In the genomic region with DNA sequence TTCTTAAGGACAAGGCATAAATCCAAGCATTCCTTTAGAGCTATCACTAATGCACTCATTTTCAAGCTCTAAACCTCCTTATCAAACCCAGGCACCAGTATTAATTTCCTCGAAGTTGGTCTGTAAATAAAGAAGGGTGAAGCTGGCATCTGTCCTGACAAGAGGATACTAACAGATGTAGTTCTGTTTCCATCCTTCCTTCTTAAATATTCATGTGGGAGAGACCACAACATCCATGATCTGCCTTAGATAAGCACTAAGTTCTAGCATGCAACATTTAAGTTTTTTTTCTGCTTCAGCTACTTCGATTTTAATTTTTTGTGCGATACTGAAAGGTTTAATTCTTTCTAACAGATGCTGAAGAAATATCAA, we compare ENCODE assay signal across 10 mouse cellular contexts. TPM values are rescaled to one million over a fixed set of nuclear protein-coding genes. Genes with fewer than 3 reads are reported as not detected.
DNase-seq lines count a peak whose midpoint lies in the region; ATAC-seq lines count a peak whose summit lies in the region.
"Had no signal": no experiment of that assay in that cellular context is flagged by ENCODE, and none has a peak within 500 bp of the region (broad histone marks: within the 10 kb centered on the region; RNA-seq: fewer than 3 reads in every experiment).

No protein-coding gene starts in this region.

- no peak overlapping the region for H3K27ac ChIP-seq in lung, embryonic 15.5 days
- H3K27ac ChIP-seq in forebrain, embryonic 16.5 days (ENCODE audit: low read length) = no peak overlapping the region
- H3K27ac ChIP-seq in limb, embryonic 13.5 days = no peak overlapping the region

- no peaks in the 10 kb centered on the region for H3K36me3 ChIP-seq in lung, embryonic 15.5 days
- H3K36me3 ChIP-seq in forebrain, embryonic 16.5 days (ENCODE audit: control insufficient read depth, insufficient read depth) = no peaks in the 10 kb centered on the region
- H3K36me3 ChIP-seq in limb, embryonic 13.5 days = no peaks in the 10 kb centered on the region

- DNase-seq in lung, postnatal 14 days = no peak
- DNase-seq in right cerebral cortex, adult 2 months (ENCODE audit: low spot score in 2 of 2) = no peak
- DNase-seq in adrenal gland, postnatal 14 days = no peak
- DNase-seq in right cerebral cortex, postnatal 10 days (ENCODE audit: low spot score in 2 of 2) = no peak
- DNase-seq: kidney, adult 9 months; lung, postnatal 36 days; thymus, postnatal 25 days had no signal

- no peaks in the 10 kb centered on the region for H3K27me3 ChIP-seq in lung, embryonic 15.5 days
- H3K27me3 ChIP-seq in forebrain, embryonic 16.5 days (replicated peaks; ENCODE audit: control insufficient read depth, insufficient read depth, low read length) = no peaks in the 10 kb centered on the region
- no peaks in the 10 kb centered on the region for H3K27me3 ChIP-seq in limb, embryonic 13.5 days

- no peaks in the 10 kb centered on the region for H3K9me3 ChIP-seq in lung, embryonic 15.5 days
- H3K9me3 ChIP-seq in forebrain, embryonic 16.5 days (ENCODE audit: control insufficient read depth, low read length) = no peaks in the 10 kb centered on the region
- no peaks in the 10 kb centered on the region for H3K9me3 ChIP-seq in limb, embryonic 13.5 days

- no peak for ATAC-seq in lung, embryonic 15.5 days (ENCODE audit: borderline replicate concordance, extremely low read depth, low FRiP score, low TSS enrichment)
- ATAC-seq in forebrain, embryonic 16.5 days = no peak; the same call in 1 of the 2 replicates
- no peak for ATAC-seq in limb, embryonic 13.5 days (ENCODE audit: low FRiP score, low read depth)

- 56% methylated on average over 3 of the region's 3 CpGs for WGBS in lung, embryonic 15.5 days
- 58% methylated on average over 3 of the region's 3 CpGs for WGBS in forebrain, embryonic 16.5 days
- 58% methylated on average over 3 of the region's 3 CpGs for WGBS in limb, embryonic 13.5 days

- H3K4me2 ChIP-seq in lung, embryonic 15.5 days = peak overlapping the region; percentile 46; the same call in 1 of the 2 replicates
- H3K4me2 ChIP-seq in forebrain, embryonic 16.5 days (ENCODE audit: low read length) = peak overlapping the region; percentile 78
- H3K4me2 ChIP-seq in limb, embryonic 13.5 days (replicated peaks) = peak overlapping the region; percentile 65

- H3K9ac ChIP-seq in lung, embryonic 15.5 days = no peak overlapping the region
- H3K9ac ChIP-seq in forebrain, embryonic 16.5 days (replicated peaks; ENCODE audit: low read depth, low read length) = peak overlapping the region; percentile 50
- H3K9ac ChIP-seq in limb, embryonic 13.5 days = no peak overlapping the region

- no peaks in the 10 kb centered on the region; the same call in 1 of the 2 replicates for H3K4me1 ChIP-seq in lung, embryonic 15.5 days
- peaks cover 8% of the 10 kb centered on the region for H3K4me1 ChIP-seq in forebrain, embryonic 16.5 days (replicated peaks; ENCODE audit: control insufficient read depth, insufficient read depth, low read length)
- H3K4me1 ChIP-seq in limb, embryonic 13.5 days = peaks cover 10% of the 10 kb centered on the region

- H3K4me3 ChIP-seq in lung, embryonic 15.5 days = no peak overlapping the region
- H3K4me3 ChIP-seq in forebrain, embryonic 16.5 days (replicated peaks; ENCODE audit: low read length) = peak overlapping the region; percentile 46
- H3K4me3 ChIP-seq in limb, embryonic 13.5 days = peak overlapping the region; percentile 33

RNA-seq across cellular contexts. Expression of gene Ano3, which starts 0.3 kb away (rescaled TPM):
- polyA plus RNA-seq in lung, embryonic 15.5 days (2015; fragmentation: Nextera tagmentation; extraction: Ambion mirVana) = 0.02 and 0.08 TPM in 2 replicates
- polyA plus RNA-seq in forebrain, embryonic 16.5 days (2015; fragmentation: Nextera tagmentation; extraction: Ambion mirVana) = 0.77 and 1.0 TPM in 2 replicates
- 0.04 and 0.18 TPM in 2 replicates for polyA plus RNA-seq in limb, embryonic 13.5 days (2015; fragmentation: Nextera tagmentation; extraction: Ambion mirVana)
- total RNA-seq in adrenal gland, postnatal 14 days (2021) = 0.33 and 0.49 TPM in 2 replicates
